Mouse (Mus musculus): ENCODE data around the gene Esr2.

GRCm38 (mm10) chr12:76165641-76166040, 11.4 kb downstream of the Esr2 start:
- no peak for TF ChIP-seq MAX (IDR thresholded peaks at IDR 0.05; ENCODE audit: low read length)
- TF ChIP-seq CTCF (IDR thresholded peaks at IDR 0.05 in 2 of 3, conservative IDR thresholded peaks at IDR 0.05 in 1 of 3; ENCODE audit: control insufficient read depth in 1 of 3, insufficient read depth in 1 of 3, low read depth in 2 of 3, low read length in 3 of 3, poor library complexity in 1 of 3, severe bottlenecking in 1 of 3) = no peak

Measured in MEL (cell line).